Mouse (Mus musculus) Muller cell, postnatal 12 days (primary cell): ENCODE results near the gene Wdr5b.
A peak's percentile ranks its signal among the peaks of the same experiment; 100 is the strongest.

Experiments used
- DNase-seq: peaks from one replicate; pipeline ENCODE4 v3.0.0-alpha.2; 2015; ENCODE audit errors: inconsistent ontology term

Gene Wdr5b

GRCm38 (mm10) chr16:36071071-36071449 lies 30.1 kb downstream of the Wdr5b start:
- no peak for DNase-seq

- peak; percentile 96 for DNase-seq
Measured at GRCm38 (mm10) chr16:36071450-36072379, 30.7 kb downstream of the Wdr5b start, which contains the start of the genes Fam162a and Ccdc58. Gene Fam162a (minus strand): TSS chr16:36071594. Gene Ccdc58 (plus strand): TSS chr16:36071685.

GRCm38 (mm10) chr16:36072410-36073011 lies 31.5 kb downstream of the Wdr5b start:
- no peak for DNase-seq

GRCm38 (mm10) chr16:36074772-36075171 lies 33.8 kb downstream of the Wdr5b start:
- no peak for DNase-seq

GRCm38 (mm10) chr16:36079916-36080315 lies 38.9 kb downstream of the Wdr5b start:
- DNase-seq = no peak

GRCm38 (mm10) chr16:36087846-36088245 lies 46.9 kb downstream of the Wdr5b start:
- DNase-seq = no peak

- no peak for DNase-seq
Measured at GRCm38 (mm10) chr16:36089065-36089464, 48.1 kb downstream of the Wdr5b start.

GRCm38 (mm10) chr16:36089850-36090616 lies 49.0 kb downstream of the Wdr5b start:
- no peak for DNase-seq

- no peak for DNase-seq
Measured at GRCm38 (mm10) chr16:36090785-36091509, 50.0 kb downstream of the Wdr5b start.
